Mouse (Mus musculus) lung, postnatal 4 days (tissue): ENCODE data around the gene Ap3d1.

Experiments used
- DNase-seq, 2 experiments: peaks; one replicate each; pipeline ENCODE4 v3.0.0; 2021

Gene Ap3d1

GRCm38 (mm10) chr10:80742180-80742978, at the start of gene Ap3d1:
TSS of gene Ap3d1 (minus strand) at chr10:80742264.
- peak; percentile 99 for DNase-seq

GRCm38 (mm10) chr10:80791476-80792174, 49.6 kb upstream of the Ap3d1 start:
- DNase-seq = peak in 1 of 2 experiments; percentile 44

DNA sequence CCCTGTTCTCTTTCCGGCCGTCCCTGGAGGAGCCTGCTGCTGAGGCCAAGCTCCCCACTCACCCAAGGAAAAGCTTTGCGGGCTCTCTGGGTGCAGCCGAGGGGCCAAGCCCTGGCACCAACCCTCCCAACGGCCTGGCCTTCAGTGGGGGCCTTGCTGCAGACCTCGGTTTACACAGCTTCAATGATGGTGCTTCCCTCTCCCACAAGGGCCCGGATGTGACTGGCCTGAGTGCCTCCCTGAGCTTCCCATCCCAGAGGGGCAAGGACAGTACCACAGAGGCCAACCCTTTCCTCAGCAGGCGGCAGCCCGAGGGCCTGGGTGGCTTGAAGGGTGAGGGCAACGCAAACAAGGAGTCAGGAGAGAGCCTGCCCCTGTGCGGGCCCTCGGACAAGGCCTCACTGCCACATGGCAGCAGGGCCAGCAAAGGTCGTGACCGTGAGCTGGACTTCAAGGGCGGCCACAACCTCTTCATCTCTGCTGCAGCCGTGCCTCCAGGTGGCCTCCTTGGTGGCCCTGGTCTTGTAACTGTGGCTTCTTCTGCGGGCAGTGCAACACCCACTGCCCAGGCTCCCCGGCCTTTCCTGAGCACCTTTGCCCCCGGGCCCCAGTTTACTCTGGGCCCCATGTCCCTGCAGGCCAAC, 48.8 kb upstream of the Ap3d1 start:
- DNase-seq = no peak

DNA sequence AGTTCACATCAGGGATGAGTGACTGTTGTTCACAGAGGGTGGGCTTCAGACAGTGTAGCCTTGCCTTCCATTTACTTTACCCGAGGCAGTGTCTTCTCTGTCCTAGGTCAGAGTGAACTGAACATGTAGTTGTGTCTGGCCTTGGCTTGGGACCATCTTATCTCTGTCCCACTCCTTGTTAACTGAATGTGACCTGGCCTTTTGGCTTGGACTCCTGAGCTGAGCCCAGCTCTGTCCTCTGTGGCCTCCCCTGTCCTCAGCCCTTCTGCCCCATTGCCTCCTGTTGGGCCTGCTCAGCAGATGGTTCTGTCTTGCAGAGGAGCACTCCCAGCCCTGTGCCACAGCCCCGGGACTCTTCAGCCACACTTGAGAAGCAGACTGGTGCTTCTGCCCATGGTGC, 45.5 kb upstream of the Ap3d1 start:
- no peak for DNase-seq

DNA sequence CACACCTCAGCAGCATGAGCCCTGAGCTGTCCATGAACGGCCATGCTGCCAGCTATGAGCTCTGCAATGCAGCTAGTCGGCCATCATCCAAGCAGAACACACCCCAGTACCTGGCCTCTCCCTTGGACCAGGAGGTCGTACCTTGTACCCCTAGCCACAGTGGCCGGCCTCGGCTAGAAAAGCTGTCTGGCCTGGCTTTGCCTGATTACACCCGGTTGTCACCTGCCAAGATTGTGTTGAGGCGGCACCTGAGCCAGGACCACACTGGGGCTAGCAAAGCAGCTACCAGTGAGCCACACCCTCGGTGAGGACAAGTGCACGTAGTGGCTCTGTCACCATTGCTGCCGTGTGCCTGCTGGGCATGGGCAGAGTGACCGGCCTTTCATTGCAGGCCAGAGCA, 43.9 kb upstream of the Ap3d1 start:
- DNase-seq = no peak

DNA sequence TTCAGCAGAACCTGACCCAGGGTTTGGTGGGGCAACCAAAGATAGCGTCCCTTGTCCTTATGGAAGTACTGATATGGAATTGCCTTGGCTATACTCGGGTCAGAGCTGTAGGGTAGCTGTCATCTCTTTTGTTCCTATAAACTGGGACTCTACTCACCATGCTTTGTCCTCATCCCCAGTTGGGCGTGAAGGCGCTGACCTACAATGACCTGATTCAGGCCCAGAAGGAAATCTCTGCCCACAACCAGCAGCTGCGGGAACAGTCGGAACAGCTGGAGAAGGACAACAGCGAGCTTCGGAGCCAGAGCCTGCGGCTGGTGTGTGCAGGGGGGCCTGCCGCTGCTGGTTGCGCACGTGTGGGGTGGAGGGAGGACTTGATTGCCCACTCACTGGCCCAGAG, 42.8 kb upstream of the Ap3d1 start:
- DNase-seq = no peak

- no peak for DNase-seq
Observed at GRCm38 (mm10) chr10:80784302-80784701, 42.2 kb upstream of the Ap3d1 start.

GRCm38 (mm10) chr10:80779565-80779964, 37.5 kb upstream of the Ap3d1 start:
- no peak for DNase-seq

DNA sequence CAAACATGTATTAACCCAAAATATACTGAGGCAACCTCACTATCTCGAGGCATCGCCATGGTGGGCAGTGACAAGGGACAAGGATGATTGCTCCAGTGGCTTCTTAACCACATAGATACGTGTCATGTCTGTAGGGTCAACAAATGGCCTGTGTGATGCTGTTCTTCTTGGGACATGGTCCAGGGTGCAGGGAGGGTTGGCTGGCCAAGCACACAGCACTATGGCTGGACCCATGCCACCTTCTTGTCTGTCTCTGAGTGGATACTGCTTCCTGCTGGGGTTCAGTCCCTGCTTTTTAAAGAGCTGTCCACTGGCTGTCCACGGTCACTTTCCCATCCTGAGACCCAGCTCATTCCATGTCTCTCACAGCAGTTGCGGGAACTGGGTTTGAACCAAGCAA, 35.1 kb upstream of the Ap3d1 start:
- DNase-seq = no peak

DNA sequence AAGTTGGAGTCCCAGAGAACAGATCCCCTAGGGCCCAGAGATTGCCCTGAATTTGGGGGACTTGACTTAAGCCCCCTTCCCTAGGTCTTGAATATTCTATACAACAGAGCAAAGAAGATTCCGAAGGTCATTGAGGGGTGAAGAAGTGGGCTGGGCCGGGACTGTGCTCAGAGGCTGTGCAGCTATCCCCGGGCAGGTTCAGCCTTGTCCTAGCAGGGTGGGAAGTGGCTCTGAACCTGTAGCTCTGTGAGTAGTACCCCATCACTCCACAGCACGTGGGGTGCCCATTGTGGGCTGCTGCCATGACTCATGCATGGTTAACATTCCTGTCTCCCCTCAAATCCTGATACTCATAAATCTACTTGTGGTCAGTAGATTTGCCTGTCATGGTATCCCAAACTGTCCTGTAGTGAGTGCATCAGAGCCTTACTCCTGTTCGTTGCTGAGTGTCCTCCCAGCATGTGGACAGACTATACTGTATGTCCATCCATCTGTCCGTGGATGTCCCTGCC, 34.4 kb upstream of the Ap3d1 start:
- no peak for DNase-seq

- DNase-seq = no peak
Observed at GRCm38 (mm10) chr10:80775731-80776130, 33.7 kb upstream of the Ap3d1 start.

- no peak for DNase-seq
Observed at GRCm38 (mm10) chr10:80774981-80775380, 32.9 kb upstream of the Ap3d1 start.

- peak; percentile 63 to 81 for DNase-seq
Observed at GRCm38 (mm10) chr10:80774549-80774948, 32.5 kb upstream of the Ap3d1 start.

- DNase-seq = no peak
Observed at GRCm38 (mm10) chr10:80773816-80774215, 31.8 kb upstream of the Ap3d1 start.

- DNase-seq = no peak
Observed at GRCm38 (mm10) chr10:80768365-80768764, 26.3 kb upstream of the Ap3d1 start.

GRCm38 (mm10) chr10:80766161-80766815, 24.2 kb upstream of the Ap3d1 start:
- peak; percentile 27 to 61 for DNase-seq

DNA sequence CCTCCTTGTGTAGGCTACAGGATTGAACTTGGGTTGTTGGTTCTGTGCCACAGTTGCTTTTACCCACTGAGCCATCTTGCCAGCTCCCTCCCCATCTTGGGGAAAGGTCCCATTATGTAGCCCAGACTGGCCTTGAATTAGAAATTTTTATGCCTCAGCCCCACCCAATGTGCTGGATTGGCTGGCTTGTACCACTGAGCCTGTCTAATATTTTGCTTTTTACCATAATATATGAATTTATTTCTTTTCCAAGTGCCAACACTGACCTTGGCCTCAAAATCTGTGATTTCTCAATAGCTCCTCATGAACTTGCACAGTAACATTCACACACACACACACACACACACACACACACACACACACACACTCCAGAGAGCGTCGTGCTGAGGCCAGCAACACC, 23.7 kb upstream of the Ap3d1 start:
- no peak for DNase-seq

DNA sequence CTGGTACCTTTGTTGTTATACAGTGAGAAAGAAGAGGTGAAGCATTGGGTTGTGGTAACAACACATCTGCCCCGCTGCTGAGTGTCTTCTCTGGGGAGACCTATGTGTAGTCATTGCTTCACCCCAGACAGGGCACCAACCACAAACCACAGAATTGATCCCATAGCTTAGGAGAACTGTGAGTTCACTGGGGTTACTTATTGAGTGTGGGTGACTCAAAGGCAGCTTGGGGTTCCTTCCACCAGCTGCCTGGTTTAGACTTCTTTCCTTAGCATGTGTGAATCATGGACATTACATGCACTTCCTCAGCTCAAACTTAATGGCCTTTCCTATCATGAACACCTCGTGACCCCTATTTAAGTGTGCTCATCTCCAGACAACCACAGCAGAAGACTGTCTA, 21.4 kb upstream of the Ap3d1 start:
- DNase-seq = no peak

GRCm38 (mm10) chr10:80761821-80762220, 19.8 kb upstream of the Ap3d1 start:
- DNase-seq = no peak

GRCm38 (mm10) chr10:80760596-80761524, 18.8 kb upstream of the Ap3d1 start:
- DNase-seq = no peak

DNA sequence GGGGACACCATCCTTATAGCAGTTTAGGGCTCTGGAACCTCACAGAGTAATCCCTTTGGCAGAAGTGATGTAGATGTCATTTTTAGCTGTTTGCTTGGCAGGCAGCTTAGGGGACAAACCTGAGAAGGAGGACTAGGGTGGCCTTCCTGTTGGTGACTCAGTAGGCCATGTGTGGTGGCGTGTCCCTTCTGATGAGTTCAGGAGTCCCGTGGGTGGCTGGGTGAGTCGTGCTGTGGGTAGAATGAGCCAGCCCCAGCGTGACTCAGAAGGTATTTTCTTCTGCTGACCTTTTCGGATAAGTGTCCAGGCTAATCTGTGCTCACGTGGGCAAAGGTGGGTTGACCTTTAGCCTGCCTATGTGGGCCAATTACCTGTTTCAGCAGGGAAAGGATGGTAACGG, 16.6 kb upstream of the Ap3d1 start:
- no peak for DNase-seq

GRCm38 (mm10) chr10:80757717-80758116, 15.7 kb upstream of the Ap3d1 start:
- DNase-seq = peak; percentile 85
